Mouse (Mus musculus) spleen, embryonic (tissue): ENCODE results near the gene Gm7694.

Experiments
- CTCF ChIA-PET: fragments of 350-600 bp; sonication (Branson Sonifier 250); formaldehyde crosslinking; loops from one replicate; lab custom pipeline; 2022; lab: Charles Lee

Gene Gm7694

GRCm38 (mm10) chr1:170282415-170283129, 23.6 kb downstream of the Gm7694 start:
- CTCF ChIA-PET, result no interaction called here

- CTCF ChIA-PET, result no interaction called here
Observed at GRCm38 (mm10) chr1:170277016-170277415, 29.1 kb downstream of the Gm7694 start, which contains the start of gene Sh2d1b1. TSS of gene Sh2d1b1 (plus strand) at chr1:170277320.

- CTCF ChIA-PET, result no interaction called here
Observed at GRCm38 (mm10) chr1:170273252-170273651, 32.9 kb downstream of the Gm7694 start.

- CTCF ChIA-PET, result no interaction called here
Observed at GRCm38 (mm10) chr1:170270696-170271095, 35.4 kb downstream of the Gm7694 start.

GRCm38 (mm10) chr1:170270281-170270680, 35.9 kb downstream of the Gm7694 start:
- CTCF ChIA-PET, result no interaction called here

GRCm38 (mm10) chr1:170255560-170255910, 50.6 kb downstream of the Gm7694 start:
- CTCF ChIA-PET, result no interaction called here

GRCm38 (mm10) chr1:170254893-170255559, 51.1 kb downstream of the Gm7694 start:
- CTCF ChIA-PET, result no interaction called here
